Mouse (Mus musculus) testis, adult 2 months (tissue): Measurements from ENCODE around the gene Tagln2. TPM values are rescaled to one million over a fixed set of nuclear protein-coding genes. Genes with fewer than 3 reads are reported as not detected.

ENCODE experiments used
- H3K27ac ChIP-seq: fragments of 200-500 bp; 2 replicates; pipeline ENCODE4 v1.5.1; 2012; ENCODE audit warnings: low read depth, low read length; ENCODE audit not compliant: control insufficient read depth, insufficient read depth
- H3K27me3 ChIP-seq: fragments of 200-500 bp; 2 replicates; pipeline ENCODE4 v1.6.1; 2012; ENCODE audit warnings: mild to moderate bottlenecking, low read length, moderate library complexity; ENCODE audit not compliant: control insufficient read depth, insufficient read depth
- H3K36me3 ChIP-seq: fragments of 200-500 bp; 2 replicates; pipeline ENCODE4 v1.6.1; 2012; ENCODE audit warnings: mild to moderate bottlenecking, low read length; ENCODE audit not compliant: control insufficient read depth, insufficient read depth
- H3K4me1 ChIP-seq: fragments of 200-500 bp; 2 replicates; pipeline ENCODE4 v1.6.1; 2012; ENCODE audit warnings: low read length; ENCODE audit not compliant: control insufficient read depth, insufficient read depth
- H3K4me3 ChIP-seq: fragments of 200-500 bp; 2 replicates; pipeline ENCODE4 v1.5.1; 2012; ENCODE audit warnings: low read depth, mild to moderate bottlenecking, low read length, moderate library complexity, mixed read lengths; ENCODE audit not compliant: control insufficient read depth
- CTCF ChIP-seq: fragments of 200-500 bp; IDR thresholded peaks from 2 replicates; pipeline ENCODE4 v1.5.1; 2012; ENCODE audit warnings: low read depth, mild to moderate bottlenecking, inconsistent platforms, low read length, moderate library complexity; ENCODE audit not compliant: control insufficient read depth, insufficient read depth, insufficient replicate concordance
- POLR2A ChIP-seq: fragments of 200-500 bp; IDR thresholded peaks from 2 replicates; pipeline ENCODE4 v1.6.1; 2012; ENCODE audit warnings: low read depth, mild to moderate bottlenecking, inconsistent platforms, low read length, moderate library complexity; ENCODE audit not compliant: control insufficient read depth
- polyA plus RNA-seq: library from polyadenylated mRNA; depleted of rRNA; stranded (reverse); fragments of >200 nt; gene quantifications from 2 replicates; pipeline ENCODE4 v1.2.3, GENCODE M21; 2012; rRNA removed

Tagln2 gene
- polyA plus RNA-seq, 1 experiment: 7.6 TPM

- H3K27me3 ChIP-seq: no peaks in the 10 kb centered on the region
- H3K4me3 ChIP-seq: no peak overlapping the region
- TF ChIP-seq CTCF (no peak), POLR2A (no peak)
- peaks cover 5% of the 10 kb centered on the region; the same call in 1 of the 2 replicates for H3K4me1 ChIP-seq
- no peaks in the 10 kb centered on the region for H3K36me3 ChIP-seq
- H3K27ac ChIP-seq: no peak overlapping the region
Measured at GRCm38 (mm10) chr1:172551009-172551408, 51.2 kb downstream of the Tagln2 start.

GRCm38 (mm10) chr1:172552623-172553022, 52.8 kb downstream of the Tagln2 start:
- Histone ChIP-seq H3K36me3 (no peaks in the 10 kb centered on the region), H3K27me3 (no peaks in the 10 kb centered on the region), H3K27ac (no peak overlapping the region), H3K4me1 (peaks cover 5% of the 10 kb centered on the region; the same call in 1 of the 2 replicates), H3K4me3 (no peak overlapping the region)
- TF ChIP-seq CTCF: no peak
- TF ChIP-seq POLR2A: no peak

DNA sequence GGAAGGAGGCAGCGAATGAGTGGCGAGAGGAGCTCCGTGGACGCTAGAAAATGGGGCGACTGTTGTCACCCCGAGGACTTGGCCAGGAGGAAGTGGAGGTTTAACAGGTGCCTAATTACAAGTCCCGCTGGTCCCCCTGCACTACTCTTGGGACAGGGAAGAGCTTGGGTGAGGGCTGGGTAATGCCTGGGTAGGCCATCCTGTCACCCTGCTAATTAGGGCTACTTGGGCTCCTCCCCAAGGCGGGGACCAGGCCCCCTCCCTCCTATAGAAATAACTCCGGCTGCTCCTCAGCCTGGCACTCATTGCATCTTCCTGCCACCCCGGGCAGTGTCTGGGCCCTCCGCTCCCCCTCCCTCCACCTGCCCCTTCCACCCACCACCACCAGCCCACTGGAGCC, 55.8 kb downstream of the Tagln2 start, which contains the start of gene Vsig8:
Gene Vsig8 (plus strand): TSS at position 301 of the 400 bp plus-strand sequence.
- no peak within 1 kb of the TSS for H3K27ac ChIP-seq
- no peaks in the 10 kb centered on the region for H3K36me3 ChIP-seq
- peaks cover 2% of the 10 kb centered on the region; the same call in 1 of the 2 replicates for H3K4me1 ChIP-seq
- H3K4me3 ChIP-seq: peak within 1 kb of the TSS; percentile 4
- H3K27me3 ChIP-seq: no peaks in the 10 kb centered on the region
- TF ChIP-seq CTCF (no peak), POLR2A (no peak)

Other genes starting within 250 kb of the Tagln2 start
- 322 and 331 TPM in 2 replicates for gene Atp1a4, start 241.6 kb upstream of the Tagln2 start, polyA plus RNA-seq
- gene Igsf8, start 238.4 kb upstream of the Tagln2 start, polyA plus RNA-seq: 43.9 and 52.2 TPM in 2 replicates
- gene Atp1a2, start 202.0 kb upstream of the Tagln2 start, polyA plus RNA-seq: 12.4 and 17.3 TPM in 2 replicates
- 40.4 and 41.2 TPM in 2 replicates for gene Kcnj9, start 170.7 kb upstream of the Tagln2 start, polyA plus RNA-seq
- 0.06 TPM in 2 replicates for gene Kcnj10, start 158.8 kb upstream of the Tagln2 start, polyA plus RNA-seq
- 3.8 and 4.0 TPM in 2 replicates for gene Pigm, start 123.5 kb upstream of the Tagln2 start, polyA plus RNA-seq
- 9.8 and 13.1 TPM in 2 replicates for gene Slamf9, start 24.7 kb upstream of the Tagln2 start, polyA plus RNA-seq
- 66.1 and 68.5 TPM in 2 replicates for gene Igsf9, start 18.3 kb upstream of the Tagln2 start, polyA plus RNA-seq
- gene Cfap45, start 20.8 kb downstream of the Tagln2 start, polyA plus RNA-seq: 302 and 305 TPM in 2 replicates
- 12.1 and 14.1 TPM in 2 replicates for gene Vsig8, start 55.9 kb downstream of the Tagln2 start, polyA plus RNA-seq
- 0.06 TPM in 1 of 2 replicates, not detected in the other for gene Slamf8, start 90.5 kb downstream of the Tagln2 start, polyA plus RNA-seq
- not detected in 2 replicates for gene Fcrl6, start 102.5 kb downstream of the Tagln2 start, polyA plus RNA-seq
- gene Dusp23, start 132.9 kb downstream of the Tagln2 start, polyA plus RNA-seq: 5.8 and 6.1 TPM in 2 replicates
- gene Crp, start 198.0 kb downstream of the Tagln2 start, polyA plus RNA-seq: 0.26 and 0.46 TPM in 2 replicates